Mouse (Mus musculus) G1E (cell line): ENCODE results near the gene Olfr1097. TPM values are rescaled to one million over a fixed set of nuclear protein-coding genes. Genes with fewer than 3 reads are reported as not detected.

ENCODE experiments used
- ATAC-seq: 2 replicates; pipeline ENCODE4 v1.8.0; 2016; ENCODE audit warnings: mild to moderate bottlenecking; ENCODE audit not compliant: insufficient number of reproducible peaks, poor library complexity, low FRiP score, severe bottlenecking; ENCODE audit errors: extremely low read depth
- DNase-seq: peaks from one replicate; pipeline ENCODE4 v3.0.0; 2012; ENCODE audit warnings: low spot score
- H3K27me3 ChIP-seq: 2 replicates; pipeline ENCODE4 v1.6.1; 2012; ENCODE audit warnings: mild to moderate bottlenecking, low read length, inconsistent platforms; ENCODE audit not compliant: insufficient read depth
- H3K36me3 ChIP-seq: replicated peaks from 2 replicates; pipeline ENCODE3; 2012; ENCODE audit warnings: mild to moderate bottlenecking, inconsistent platforms
- H3K4me1 ChIP-seq: 2 replicates; pipeline ENCODE4 v1.6.1; 2012; ENCODE audit warnings: low read depth, low read length, inconsistent platforms, mixed read lengths; ENCODE audit not compliant: insufficient read depth
- H3K4me3 ChIP-seq: 2 replicates; pipeline ENCODE4 v1.5.1; 2012; ENCODE audit warnings: low read depth, mild to moderate bottlenecking, inconsistent platforms, low read length, moderate library complexity, mixed read lengths
- H3K9me3 ChIP-seq: replicated peaks from 2 replicates; pipeline ENCODE4 v1.6.1; 2012; ENCODE audit warnings: inconsistent platforms
- CTCF ChIP-seq: IDR thresholded peaks from 2 replicates; pipeline ENCODE4 v1.5.1; 2012; ENCODE audit warnings: low read depth, low read length, inconsistent platforms, mixed read lengths
- GATA1 ChIP-seq: IDR thresholded peaks from 2 replicates; pipeline ENCODE4 v1.6.1; 2012; ENCODE audit warnings: borderline replicate concordance, low read length, inconsistent platforms, mixed read lengths
- GATA2 ChIP-seq: IDR thresholded peaks from 2 replicates; pipeline ENCODE4 v1.6.1; 2012; ENCODE audit warnings: low read depth, low read length, inconsistent platforms, borderline replicate concordance
- POLR2AphosphoS5 ChIP-seq: IDR thresholded peaks from 2 replicates; pipeline ENCODE4 v1.6.1; 2012; ENCODE audit warnings: low read depth, low read length, inconsistent platforms; ENCODE audit not compliant: insufficient replicate concordance
- TAL1 ChIP-seq: conservative IDR thresholded peaks from 2 replicates; pipeline ENCODE4 v1.6.1; 2012; ENCODE audit warnings: low read depth, low read length, inconsistent platforms, mixed read lengths
- polyA plus RNA-seq: library from polyadenylated mRNA; stranded (reverse); fragments of >175 nt; gene quantifications from 2 replicates; pipeline ENCODE4 v1.2.3, GENCODE M21; 2012
- total RNA-seq, 2 experiments: library from RNA; stranded (forward) in 1 of 2; stranded (reverse) in 1 of 2; fragments of 200-1000 nt in 1 of 2; fragments of >200 nt in 1 of 2; fragmentation: Nextera tagmentation in 1 of 2; gene quantifications; 2 replicates each; pipeline ENCODE4 v1.2.3; 2014 to 2017

Gene Olfr1097
- total RNA-seq (2014; fragmentation: Nextera tagmentation) (not detected in 2 replicates), total RNA-seq (2017) (0.05 and 0.06 TPM in 2 replicates), polyA plus RNA-seq (not detected in 2 replicates)

DNA sequence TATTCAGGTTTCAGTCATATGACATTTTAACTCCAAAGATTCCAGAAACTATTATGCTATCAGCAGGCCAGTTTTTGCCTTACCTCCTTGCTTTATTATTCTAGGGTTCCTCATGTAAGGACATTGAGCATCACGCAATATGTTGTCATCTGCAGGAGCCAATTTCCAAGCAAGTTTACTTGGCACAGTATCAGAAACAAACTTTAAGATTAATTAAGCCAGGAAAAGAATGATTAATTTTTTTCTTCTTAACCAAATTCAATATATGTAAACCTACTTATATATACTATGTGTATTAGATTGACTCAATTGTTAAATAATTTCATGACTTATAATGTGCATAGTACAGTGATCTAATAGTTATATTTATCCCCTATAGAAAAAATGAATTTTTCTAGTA, at the start of gene Olfr1097:
Gene Olfr1097 (minus strand): TSS at position 101 of the 400 bp plus-strand sequence.
- no peak for ATAC-seq
- TF ChIP-seq GATA2 (no peak), POLR2AphosphoS5 (no peak), TAL1 (no peak), CTCF (no peak), GATA1 (no peak)
- no peaks in the 10 kb centered on the region for H3K4me1 ChIP-seq
- H3K4me3 ChIP-seq: no peak within 1 kb of the TSS
- no peaks in the 10 kb centered on the region for H3K27me3 ChIP-seq
- no peaks in the 10 kb centered on the region for H3K36me3 ChIP-seq
- DNase-seq: no peak
- no peaks in the 10 kb centered on the region for H3K9me3 ChIP-seq

DNA sequence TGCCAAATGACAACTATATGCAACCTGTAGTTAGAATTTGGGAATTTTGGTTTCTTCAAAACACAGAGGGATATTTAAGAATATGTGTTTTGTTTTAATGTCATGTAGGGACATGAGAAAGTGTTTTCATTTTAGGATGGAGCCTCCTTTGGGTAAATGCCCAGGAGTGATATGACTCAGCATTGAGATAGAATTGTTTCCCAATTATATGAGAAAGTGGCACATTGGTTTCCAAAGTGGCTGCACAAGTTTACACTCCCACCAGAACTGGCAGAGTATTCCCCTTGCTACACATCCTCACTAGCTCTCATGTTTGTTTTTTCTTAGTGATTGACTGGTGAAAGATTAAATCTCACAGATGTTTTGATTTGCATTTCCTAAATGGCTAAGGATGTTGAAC, 34.5 kb upstream of the Olfr1097 start:
- H3K9me3 ChIP-seq: no peaks in the 10 kb centered on the region
- no peaks in the 10 kb centered on the region for H3K36me3 ChIP-seq
- TF ChIP-seq POLR2AphosphoS5 (no peak), CTCF (no peak)
- H3K4me1 ChIP-seq: no peaks in the 10 kb centered on the region
- no peaks in the 10 kb centered on the region for H3K27me3 ChIP-seq
- ATAC-seq: no peak
- no peak overlapping the region for H3K4me3 ChIP-seq
- no peak for DNase-seq

DNA sequence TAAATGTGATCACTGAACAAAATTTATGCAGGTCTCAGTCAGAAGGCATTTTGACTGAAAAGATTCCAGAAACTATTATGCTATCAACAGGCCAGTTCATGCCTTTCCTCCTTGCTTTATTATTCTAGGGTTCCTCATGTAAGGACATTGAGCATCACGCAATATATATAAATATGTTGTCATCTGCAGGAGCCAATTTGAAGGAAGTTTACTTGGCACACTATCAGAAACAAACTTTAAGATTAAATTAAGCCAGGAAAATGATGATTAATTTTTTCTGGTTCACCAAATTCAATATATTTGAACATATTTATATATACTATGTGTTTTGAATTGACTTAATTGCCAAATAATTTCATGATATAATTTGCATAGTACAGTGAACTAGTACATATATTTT, 32.4 kb upstream of the Olfr1097 start, which contains the start of gene Olfr1098:
Gene Olfr1098 (minus strand): TSS at position 101 of the 400 bp plus-strand sequence.
- Histone ChIP-seq H3K36me3 (no peaks in the 10 kb centered on the region), H3K4me3 (no peak within 1 kb of the TSS), H3K27me3 (no peaks in the 10 kb centered on the region), H3K4me1 (no peaks in the 10 kb centered on the region), H3K9me3 (no peaks in the 10 kb centered on the region)
- ATAC-seq (no peak), DNase-seq (no peak)
- TF ChIP-seq CTCF (no peak), GATA2 (no peak), TAL1 (no peak), POLR2AphosphoS5 (no peak), GATA1 (no peak)

DNA sequence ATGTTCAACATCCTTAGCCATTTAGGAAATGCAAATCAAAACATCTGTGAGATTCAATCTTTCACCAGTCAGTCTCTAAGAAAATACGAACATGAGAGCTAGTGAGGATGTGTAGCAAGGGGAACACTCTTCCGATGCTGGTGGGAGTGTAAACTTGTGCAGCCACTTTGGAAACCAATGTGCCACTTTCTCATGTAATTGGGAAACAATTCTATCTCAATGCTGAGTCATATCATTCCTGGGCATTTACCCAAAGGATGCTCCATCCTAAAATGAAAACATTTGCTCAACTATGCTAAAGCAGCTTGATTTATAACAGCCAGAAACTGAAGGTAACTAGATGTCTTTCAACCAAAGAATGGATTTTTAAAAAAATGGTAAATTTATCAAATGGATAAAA, 13.6 kb upstream of the Olfr1097 start:
- no peak for ATAC-seq

DNA sequence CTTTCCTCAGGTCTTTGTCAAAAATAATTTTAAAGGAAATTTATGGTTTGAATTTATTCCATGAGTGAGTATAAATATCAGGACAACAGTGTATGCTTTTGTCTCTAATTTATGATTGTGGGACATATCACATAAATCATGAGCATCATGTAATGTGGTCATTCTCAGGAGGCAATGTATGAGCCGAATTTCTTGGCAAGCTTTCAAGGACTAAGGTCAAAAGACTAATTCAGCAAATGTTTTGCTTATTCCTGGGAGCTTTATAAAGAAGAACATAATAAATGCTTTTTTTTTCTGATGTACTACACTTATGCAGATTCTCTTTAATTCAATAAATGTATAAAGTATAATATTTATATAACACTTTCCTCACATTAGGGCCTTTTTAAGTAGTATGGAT, 17.3 kb downstream of the Olfr1097 start, which contains the start of gene Gm13723:
Gene Gm13723 (minus strand): TSS at position 101 of the 400 bp plus-strand sequence.
- TF ChIP-seq GATA1 (no peak), CTCF (no peak), TAL1 (no peak), GATA2 (no peak), POLR2AphosphoS5 (no peak)
- Histone ChIP-seq H3K4me1 (no peaks in the 10 kb centered on the region), H3K36me3 (no peaks in the 10 kb centered on the region), H3K9me3 (no peaks in the 10 kb centered on the region), H3K27me3 (no peaks in the 10 kb centered on the region), H3K4me3 (no peak within 1 kb of the TSS)
- DNase-seq: no peak
- no peak for ATAC-seq

More for the DNA sequence above, 13.6 kb upstream of the Olfr1097 start:
- no peak for DNase-seq
- Histone ChIP-seq H3K4me1 (no peaks in the 10 kb centered on the region), H3K4me3 (no peak overlapping the region), H3K9me3 (no peaks in the 10 kb centered on the region), H3K36me3 (no peaks in the 10 kb centered on the region), H3K27me3 (no peaks in the 10 kb centered on the region)
- TF ChIP-seq TAL1 (no peak), GATA1 (no peak)

DNA sequence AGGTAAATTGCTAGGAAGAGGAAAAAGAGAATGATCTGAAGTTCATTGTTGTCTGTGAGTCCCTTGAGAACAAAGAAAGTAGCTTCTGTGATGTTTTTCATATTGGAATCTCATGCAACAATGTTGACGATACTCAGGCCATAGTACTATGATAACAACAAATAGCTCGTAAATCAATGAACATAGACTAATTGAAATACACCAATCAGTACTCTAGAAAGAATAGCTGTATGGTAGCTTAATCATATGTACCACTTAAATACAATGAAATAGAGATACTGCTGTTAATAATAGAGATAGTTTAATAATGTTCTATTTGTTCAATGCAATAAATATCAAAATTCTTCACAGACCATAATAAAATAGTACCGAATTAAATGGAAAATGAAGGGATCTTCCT, 40.4 kb downstream of the Olfr1097 start, which contains the start of gene Olfr1095:
Gene Olfr1095 (minus strand): TSS at position 101 of the 400 bp plus-strand sequence.
- no peaks in the 10 kb centered on the region for H3K27me3 ChIP-seq
- H3K4me1 ChIP-seq: no peaks in the 10 kb centered on the region
- no peak for ATAC-seq
- no peak within 1 kb of the TSS for H3K4me3 ChIP-seq
- H3K36me3 ChIP-seq: no peaks in the 10 kb centered on the region
- H3K9me3 ChIP-seq: no peaks in the 10 kb centered on the region
- TF ChIP-seq POLR2AphosphoS5: no peak
- TF ChIP-seq CTCF: no peak
- TF ChIP-seq GATA2: no peak
- TF ChIP-seq TAL1: no peak
- no peak for TF ChIP-seq GATA1
- no peak for DNase-seq

Other genes starting within 250 kb of the Olfr1097 start
Only the 20 nearest of the 22 such genes appear.
- gene Olfr1086, start 212.1 kb downstream of the Olfr1097 start, total RNA-seq (2014; fragmentation: Nextera tagmentation): not detected in 2 replicates
- gene Olfr1086, start 212.1 kb downstream of the Olfr1097 start, total RNA-seq (2017): not detected in 2 replicates
- not detected in 2 replicates for gene Olfr1086, start 212.1 kb downstream of the Olfr1097 start, polyA plus RNA-seq
- gene Olfr1087, start 193.8 kb downstream of the Olfr1097 start, total RNA-seq (2014; fragmentation: Nextera tagmentation): not detected in 2 replicates
- gene Olfr1087, start 193.8 kb downstream of the Olfr1097 start, total RNA-seq (2017): 0.16 TPM in 1 of 2 replicates, not detected in the other
- gene Olfr1087, start 193.8 kb downstream of the Olfr1097 start, polyA plus RNA-seq: not detected in 2 replicates
- gene Olfr1089, start 158.5 kb downstream of the Olfr1097 start, total RNA-seq (2014; fragmentation: Nextera tagmentation): not detected in 2 replicates
- not detected in 2 replicates for gene Olfr1089, start 158.5 kb downstream of the Olfr1097 start, total RNA-seq (2017)
- gene Olfr1089, start 158.5 kb downstream of the Olfr1097 start, polyA plus RNA-seq: not detected in 2 replicates
- gene Olfr1090, start 133.2 kb downstream of the Olfr1097 start, total RNA-seq (2014; fragmentation: Nextera tagmentation): not detected in 2 replicates
- 0.16 TPM in 1 of 2 replicates, not detected in the other for gene Olfr1090, start 133.2 kb downstream of the Olfr1097 start, total RNA-seq (2017)
- gene Olfr1090, start 133.2 kb downstream of the Olfr1097 start, polyA plus RNA-seq: not detected in 2 replicates
- gene Olfr1093, start 109.7 kb downstream of the Olfr1097 start, total RNA-seq (2014; fragmentation: Nextera tagmentation): not detected in 2 replicates
- 0.33 TPM in 1 of 2 replicates, not detected in the other for gene Olfr1093, start 109.7 kb downstream of the Olfr1097 start, total RNA-seq (2017)
- not detected in 2 replicates for gene Olfr1093, start 109.7 kb downstream of the Olfr1097 start, polyA plus RNA-seq
- gene Olfr141, start 82.2 kb downstream of the Olfr1097 start, total RNA-seq (2014; fragmentation: Nextera tagmentation): not detected in 2 replicates
- gene Olfr141, start 82.2 kb downstream of the Olfr1097 start, total RNA-seq (2017): 0.17 TPM in 1 of 2 replicates, not detected in the other
- not detected in 2 replicates for gene Olfr141, start 82.2 kb downstream of the Olfr1097 start, polyA plus RNA-seq
- not detected in 2 replicates for gene Olfr1094, start 67.6 kb downstream of the Olfr1097 start, total RNA-seq (2014; fragmentation: Nextera tagmentation)
- gene Olfr1094, start 67.6 kb downstream of the Olfr1097 start, total RNA-seq (2017): not detected in 2 replicates
- gene Olfr1094, start 67.6 kb downstream of the Olfr1097 start, polyA plus RNA-seq: not detected in 2 replicates
- gene Olfr1095, start 40.5 kb downstream of the Olfr1097 start, total RNA-seq (2014; fragmentation: Nextera tagmentation): not detected in 2 replicates
- gene Olfr1095, start 40.5 kb downstream of the Olfr1097 start, total RNA-seq (2017): 0.17 and 0.33 TPM in 2 replicates
- not detected in 2 replicates for gene Olfr1095, start 40.5 kb downstream of the Olfr1097 start, polyA plus RNA-seq
- gene Gm13723, start 17.4 kb downstream of the Olfr1097 start, total RNA-seq (2014; fragmentation: Nextera tagmentation): not detected in 2 replicates
- gene Gm13723, start 17.4 kb downstream of the Olfr1097 start, total RNA-seq (2017): under 0.01 TPM in 1 of 2 replicates, not detected in the other
- not detected in 2 replicates for gene Gm13723, start 17.4 kb downstream of the Olfr1097 start, polyA plus RNA-seq
- gene Olfr1098, start 32.3 kb upstream of the Olfr1097 start, total RNA-seq (2014; fragmentation: Nextera tagmentation): not detected in 2 replicates
- 0.05 TPM in 1 of 2 replicates, not detected in the other for gene Olfr1098, start 32.3 kb upstream of the Olfr1097 start, total RNA-seq (2017)
- gene Olfr1098, start 32.3 kb upstream of the Olfr1097 start, polyA plus RNA-seq: not detected in 2 replicates
- gene Olfr1099, start 68.5 kb upstream of the Olfr1097 start, total RNA-seq (2014; fragmentation: Nextera tagmentation): not detected in 2 replicates
- gene Olfr1099, start 68.5 kb upstream of the Olfr1097 start, total RNA-seq (2017): 0.33 TPM in 1 of 2 replicates, not detected in the other
- gene Olfr1099, start 68.5 kb upstream of the Olfr1097 start, polyA plus RNA-seq: not detected in 2 replicates
- not detected in 2 replicates for gene Olfr1100, start 87.7 kb upstream of the Olfr1097 start, total RNA-seq (2014; fragmentation: Nextera tagmentation)
- gene Olfr1100, start 87.7 kb upstream of the Olfr1097 start, total RNA-seq (2017): 0.11 TPM in 1 of 2 replicates, not detected in the other
- gene Olfr1100, start 87.7 kb upstream of the Olfr1097 start, polyA plus RNA-seq: not detected in 2 replicates
- gene Olfr1101, start 99.0 kb upstream of the Olfr1097 start, total RNA-seq (2014; fragmentation: Nextera tagmentation): not detected in 2 replicates
- 0.05 and 0.06 TPM in 2 replicates for gene Olfr1101, start 99.0 kb upstream of the Olfr1097 start, total RNA-seq (2017)
- not detected in 2 replicates for gene Olfr1101, start 99.0 kb upstream of the Olfr1097 start, polyA plus RNA-seq
- not detected in 2 replicates for gene Olfr1102, start 106.2 kb upstream of the Olfr1097 start, total RNA-seq (2014; fragmentation: Nextera tagmentation)
- gene Olfr1102, start 106.2 kb upstream of the Olfr1097 start, total RNA-seq (2017): not detected in 2 replicates
- not detected in 2 replicates for gene Olfr1102, start 106.2 kb upstream of the Olfr1097 start, polyA plus RNA-seq
- not detected in 2 replicates for gene Olfr1104, start 134.9 kb upstream of the Olfr1097 start, total RNA-seq (2014; fragmentation: Nextera tagmentation)
- gene Olfr1104, start 134.9 kb upstream of the Olfr1097 start, total RNA-seq (2017): 0.71 TPM in 1 of 2 replicates, not detected in the other
- not detected in 2 replicates for gene Olfr1104, start 134.9 kb upstream of the Olfr1097 start, polyA plus RNA-seq
- not detected in 2 replicates for gene Olfr1105, start 144.3 kb upstream of the Olfr1097 start, total RNA-seq (2014; fragmentation: Nextera tagmentation)
- 0.16 and 0.17 TPM in 2 replicates for gene Olfr1105, start 144.3 kb upstream of the Olfr1097 start, total RNA-seq (2017)
- gene Olfr1105, start 144.3 kb upstream of the Olfr1097 start, polyA plus RNA-seq: not detected in 2 replicates
- not detected in 2 replicates for gene Olfr1106, start 160.1 kb upstream of the Olfr1097 start, total RNA-seq (2014; fragmentation: Nextera tagmentation)
- 0.05 and 0.12 TPM in 2 replicates for gene Olfr1106, start 160.1 kb upstream of the Olfr1097 start, total RNA-seq (2017)
- not detected in 2 replicates for gene Olfr1106, start 160.1 kb upstream of the Olfr1097 start, polyA plus RNA-seq
- not detected in 2 replicates for gene Olfr1107, start 183.6 kb upstream of the Olfr1097 start, total RNA-seq (2014; fragmentation: Nextera tagmentation)
- gene Olfr1107, start 183.6 kb upstream of the Olfr1097 start, total RNA-seq (2017): 0.29 TPM in 1 of 2 replicates, not detected in the other
- not detected in 2 replicates for gene Olfr1107, start 183.6 kb upstream of the Olfr1097 start, polyA plus RNA-seq
- not detected in 2 replicates for gene Olfr1109, start 203.8 kb upstream of the Olfr1097 start, total RNA-seq (2014; fragmentation: Nextera tagmentation)
- 0.22 TPM in 1 of 2 replicates, not detected in the other for gene Olfr1109, start 203.8 kb upstream of the Olfr1097 start, total RNA-seq (2017)
- gene Olfr1109, start 203.8 kb upstream of the Olfr1097 start, polyA plus RNA-seq: not detected in 2 replicates
- not detected in 2 replicates for gene Olfr259, start 222.4 kb upstream of the Olfr1097 start, total RNA-seq (2014; fragmentation: Nextera tagmentation)
- gene Olfr259, start 222.4 kb upstream of the Olfr1097 start, total RNA-seq (2017): 0.11 TPM in 1 of 2 replicates, not detected in the other
- gene Olfr259, start 222.4 kb upstream of the Olfr1097 start, polyA plus RNA-seq: not detected in 2 replicates